Mouse (Mus musculus): Measurements from ENCODE around the gene Vstm4. TPM values are rescaled to one million over a fixed set of nuclear protein-coding genes. Genes with fewer than 3 reads are reported as not detected.
A peak's percentile ranks its signal among the peaks of the same experiment; 100 is the strongest.

Gene Vstm4
- polyA plus RNA-seq, 1 experiment from 2014 or later = 38.5 TPM

- Histone ChIP-seq H3K9ac (ENCODE audit: low read length) (no peak overlapping the region), H3K9me3 (replicated peaks; ENCODE audit: control insufficient read depth, low read length) (no peaks in the 10 kb centered on the region), H3K4me1 (ENCODE audit: control insufficient read depth, insufficient read depth, low read length) (peaks cover 13% of the 10 kb centered on the region), H3K27me3 (ENCODE audit: control insufficient read depth, insufficient read depth, low read length) (no peaks in the 10 kb centered on the region), H3K27ac (ENCODE audit: low read length) (peak overlapping the region; percentile 74), H3K36me3 (ENCODE audit: control insufficient read depth, insufficient read depth, low read length) (no peaks in the 10 kb centered on the region), H3K4me2 (ENCODE audit: low read depth, low read length) (no peak overlapping the region), H3K4me3 (replicated peaks; ENCODE audit: low read length) (no peak overlapping the region)
- 39% methylated on average over 20 of the region's 20 CpGs for WGBS
- peak; percentile 72; the same call in 1 of the 2 replicates for ATAC-seq (ENCODE audit: insufficient read depth, low FRiP score)
These were observed 94.1 kb downstream of the Vstm4 start for GRCm38 (mm10) chr14:32950312-32951301.

- ATAC-seq (ENCODE audit: insufficient read depth, low FRiP score) = peak; percentile 16; the same call in 1 of the 2 replicates
- no peaks in the 10 kb centered on the region for H3K27me3 ChIP-seq (ENCODE audit: control insufficient read depth, insufficient read depth, low read length)
These were observed 99.9 kb downstream of the Vstm4 start for GRCm38 (mm10) chr14:32956486-32956885.

GRCm38 (mm10) chr14:32958671-32959070, 102.1 kb downstream of the Vstm4 start:
- Histone ChIP-seq H3K27me3 (ENCODE audit: control insufficient read depth, insufficient read depth, low read length) (no peaks in the 10 kb centered on the region), H3K9me3 (replicated peaks; ENCODE audit: control insufficient read depth, low read length) (no peaks in the 10 kb centered on the region), H3K27ac (ENCODE audit: low read length) (no peak overlapping the region), H3K4me1 (ENCODE audit: control insufficient read depth, insufficient read depth, low read length) (peaks cover 19% of the 10 kb centered on the region), H3K4me2 (ENCODE audit: low read depth, low read length) (no peak overlapping the region), H3K9ac (ENCODE audit: low read length) (no peak overlapping the region), H3K4me3 (replicated peaks; ENCODE audit: low read length) (no peak overlapping the region), H3K36me3 (ENCODE audit: control insufficient read depth, insufficient read depth, low read length) (no peaks in the 10 kb centered on the region)
- no peak for ATAC-seq (ENCODE audit: insufficient read depth, low FRiP score)
- WGBS = 37% methylated on average over 8 of the region's 8 CpGs

More at GRCm38 (mm10) chr14:32956486-32956885, 99.9 kb downstream of the Vstm4 start:
- Histone ChIP-seq H3K36me3 (ENCODE audit: control insufficient read depth, insufficient read depth, low read length) (no peaks in the 10 kb centered on the region), H3K27ac (ENCODE audit: low read length) (no peak overlapping the region), H3K4me3 (replicated peaks; ENCODE audit: low read length) (no peak overlapping the region), H3K4me1 (ENCODE audit: control insufficient read depth, insufficient read depth, low read length) (peaks cover 13% of the 10 kb centered on the region), H3K9ac (ENCODE audit: low read length) (peak overlapping the region; percentile 51; the same call in 1 of the 2 replicates), H3K9me3 (replicated peaks; ENCODE audit: control insufficient read depth, low read length) (no peaks in the 10 kb centered on the region), H3K4me2 (ENCODE audit: low read depth, low read length) (no peak overlapping the region)
- WGBS = 41% methylated on average over 8 of the region's 8 CpGs

GRCm38 (mm10) chr14:32960481-32960880, 103.9 kb downstream of the Vstm4 start:
- Histone ChIP-seq H3K27me3 (ENCODE audit: control insufficient read depth, insufficient read depth, low read length) (no peaks in the 10 kb centered on the region), H3K27ac (ENCODE audit: low read length) (no peak overlapping the region)
- WGBS = 47% methylated on average over 5 of the region's 5 CpGs

GRCm38 (mm10) chr14:32964742-32965141, 108.2 kb downstream of the Vstm4 start:
- H3K4me1 ChIP-seq (ENCODE audit: control insufficient read depth, insufficient read depth, low read length) = peaks cover 7% of the 10 kb centered on the region
- H3K4me2 ChIP-seq (ENCODE audit: low read depth, low read length) = no peak overlapping the region
- 64% methylated on average over 10 of the region's 10 CpGs for WGBS
- no peaks in the 10 kb centered on the region for H3K27me3 ChIP-seq (ENCODE audit: control insufficient read depth, insufficient read depth, low read length)
- no peak overlapping the region for H3K4me3 ChIP-seq (replicated peaks; ENCODE audit: low read length)
- ATAC-seq (ENCODE audit: insufficient read depth, low FRiP score) = no peak
- H3K27ac ChIP-seq (ENCODE audit: low read length) = no peak overlapping the region
- no peak overlapping the region for H3K9ac ChIP-seq (ENCODE audit: low read length)
- H3K9me3 ChIP-seq (replicated peaks; ENCODE audit: control insufficient read depth, low read length) = no peaks in the 10 kb centered on the region
- no peaks in the 10 kb centered on the region for H3K36me3 ChIP-seq (ENCODE audit: control insufficient read depth, insufficient read depth, low read length)

More at GRCm38 (mm10) chr14:32960481-32960880, 103.9 kb downstream of the Vstm4 start:
- Histone ChIP-seq H3K9ac (ENCODE audit: low read length) (no peak overlapping the region), H3K4me3 (replicated peaks; ENCODE audit: low read length) (no peak overlapping the region), H3K36me3 (ENCODE audit: control insufficient read depth, insufficient read depth, low read length) (no peaks in the 10 kb centered on the region), H3K4me1 (ENCODE audit: control insufficient read depth, insufficient read depth, low read length) (peaks cover 19% of the 10 kb centered on the region), H3K9me3 (replicated peaks; ENCODE audit: control insufficient read depth, low read length) (no peaks in the 10 kb centered on the region), H3K4me2 (ENCODE audit: low read depth, low read length) (no peak overlapping the region)
- ATAC-seq (ENCODE audit: insufficient read depth, low FRiP score) = no peak

- no peak for ATAC-seq (ENCODE audit: insufficient read depth, low FRiP score)
These were observed 114.1 kb downstream of the Vstm4 start for GRCm38 (mm10) chr14:32970700-32971099.

GRCm38 (mm10) chr14:32984176-32984738, 127.7 kb downstream of the Vstm4 start:
- no peaks in the 10 kb centered on the region; the same call in 1 of the 2 replicates for H3K4me1 ChIP-seq (ENCODE audit: control insufficient read depth, insufficient read depth, low read length)
- no peak overlapping the region for H3K9ac ChIP-seq (ENCODE audit: low read length)
- ATAC-seq (ENCODE audit: insufficient read depth, low FRiP score) = peak; percentile 25; the same call in 1 of the 2 replicates
- no peaks in the 10 kb centered on the region for H3K27me3 ChIP-seq (ENCODE audit: control insufficient read depth, insufficient read depth, low read length)
- whole genome bisulfite sequencing = 48% methylated on average over 6 of the region's 6 CpGs
- no peak overlapping the region for H3K4me3 ChIP-seq (replicated peaks; ENCODE audit: low read length)
- H3K27ac ChIP-seq (ENCODE audit: low read length) = no peak overlapping the region
- H3K9me3 ChIP-seq (replicated peaks; ENCODE audit: control insufficient read depth, low read length) = no peaks in the 10 kb centered on the region
- no peaks in the 10 kb centered on the region for H3K36me3 ChIP-seq (ENCODE audit: control insufficient read depth, insufficient read depth, low read length)
- H3K4me2 ChIP-seq (ENCODE audit: low read depth, low read length) = no peak overlapping the region

More at GRCm38 (mm10) chr14:32970700-32971099, 114.1 kb downstream of the Vstm4 start:
- Histone ChIP-seq H3K9me3 (replicated peaks; ENCODE audit: control insufficient read depth, low read length) (no peaks in the 10 kb centered on the region), H3K36me3 (ENCODE audit: control insufficient read depth, insufficient read depth, low read length) (no peaks in the 10 kb centered on the region), H3K4me2 (ENCODE audit: low read depth, low read length) (no peak overlapping the region), H3K4me3 (replicated peaks; ENCODE audit: low read length) (no peak overlapping the region), H3K4me1 (ENCODE audit: control insufficient read depth, insufficient read depth, low read length) (no peaks in the 10 kb centered on the region), H3K27ac (ENCODE audit: low read length) (no peak overlapping the region), H3K9ac (ENCODE audit: low read length) (no peak overlapping the region), H3K27me3 (ENCODE audit: control insufficient read depth, insufficient read depth, low read length) (no peaks in the 10 kb centered on the region)
- 78% methylated on average over 9 of the region's 9 CpGs for WGBS

- Histone ChIP-seq H3K4me1 (ENCODE audit: control insufficient read depth, insufficient read depth, low read length) (no peaks in the 10 kb centered on the region; the same call in 1 of the 2 replicates), H3K4me2 (ENCODE audit: low read depth, low read length) (no peak overlapping the region), H3K9ac (ENCODE audit: low read length) (no peak overlapping the region), H3K4me3 (replicated peaks; ENCODE audit: low read length) (no peak overlapping the region), H3K27me3 (ENCODE audit: control insufficient read depth, insufficient read depth, low read length) (no peaks in the 10 kb centered on the region), H3K27ac (ENCODE audit: low read length) (no peak overlapping the region), H3K36me3 (ENCODE audit: control insufficient read depth, insufficient read depth, low read length) (no peaks in the 10 kb centered on the region), H3K9me3 (replicated peaks; ENCODE audit: control insufficient read depth, low read length) (no peaks in the 10 kb centered on the region)
- WGBS = 57% methylated on average over 4 of the region's 4 CpGs
- ATAC-seq (ENCODE audit: insufficient read depth, low FRiP score) = no peak
These were observed 130.1 kb downstream of the Vstm4 start for GRCm38 (mm10) chr14:32986659-32987058.

All from stomach, embryonic 16.5 days (tissue).